Mouse (Mus musculus) testis, adult 2 months (tissue): ENCODE data around the gene Tspan18.

Experiments
- CTCF ChIP-seq: fragments of 200-500 bp; IDR thresholded peaks from 2 replicates; pipeline ENCODE4 v1.5.1; 2012; ENCODE audit warnings: low read depth, mild to moderate bottlenecking, inconsistent platforms, low read length, moderate library complexity; ENCODE audit not compliant: control insufficient read depth, insufficient read depth, insufficient replicate concordance
- POLR2A ChIP-seq: fragments of 200-500 bp; IDR thresholded peaks from 2 replicates; pipeline ENCODE4 v1.6.1; 2012; ENCODE audit warnings: low read depth, mild to moderate bottlenecking, inconsistent platforms, low read length, moderate library complexity; ENCODE audit not compliant: control insufficient read depth

- TF ChIP-seq POLR2A = no peak
- TF ChIP-seq CTCF = no peak
Observed at GRCm38 (mm10) chr2:93319598-93319997, 14.7 kb downstream of the Tspan18 start.
